Mouse (Mus musculus) adrenal gland, adult 8-10 months (tissue): ENCODE data around the gene Afap1l2. TPM values are rescaled to one million over a fixed set of nuclear protein-coding genes. Genes with fewer than 3 reads are reported as not detected.

Experiments
- DNase-seq: peaks from one replicate; pipeline ENCODE4 v3.0.0; 2022
- total RNA-seq, 4 experiments: library from RNA; stranded (reverse); gene quantifications; 2 replicates each; pipeline ENCODE4 v1.2.4; 2022

Afap1l2 gene
- total RNA-seq, 4 experiments from 2014 or later, result 26.7 to 42.5 (median 32.2) TPM

GRCm38 (mm10) chr19:56975502-56975901, 32.5 kb downstream of the Afap1l2 start:
- DNase-seq, result no peak

GRCm38 (mm10) chr19:56974159-56974558, 33.9 kb downstream of the Afap1l2 start:
- peak; percentile 59 for DNase-seq

- no peak for DNase-seq
Observed at GRCm38 (mm10) chr19:56972768-56973167, 35.3 kb downstream of the Afap1l2 start.

GRCm38 (mm10) chr19:56971347-56971746, 36.7 kb downstream of the Afap1l2 start:
- no peak for DNase-seq

GRCm38 (mm10) chr19:56963876-56964275, 44.2 kb downstream of the Afap1l2 start:
- no peak for DNase-seq

GRCm38 (mm10) chr19:56959601-56960000, 48.4 kb downstream of the Afap1l2 start:
- no peak for DNase-seq

- DNase-seq, result no peak
Observed at GRCm38 (mm10) chr19:56959057-56959456, 49.0 kb downstream of the Afap1l2 start.

- no peak for DNase-seq
Observed at GRCm38 (mm10) chr19:56958582-56959021, 49.4 kb downstream of the Afap1l2 start.

- DNase-seq, result no peak
Observed at GRCm38 (mm10) chr19:56958011-56958410, 50.0 kb downstream of the Afap1l2 start.

- DNase-seq, result no peak
Observed at GRCm38 (mm10) chr19:56955568-56956513, 52.2 kb downstream of the Afap1l2 start.

- no peak for DNase-seq
Observed at GRCm38 (mm10) chr19:56954857-56955256, 53.2 kb downstream of the Afap1l2 start.

- DNase-seq, result no peak
Observed at GRCm38 (mm10) chr19:56953856-56954255, 54.2 kb downstream of the Afap1l2 start.

- DNase-seq, result no peak
Observed at GRCm38 (mm10) chr19:56950818-56951217, 57.2 kb downstream of the Afap1l2 start.

- DNase-seq, result no peak
Observed at GRCm38 (mm10) chr19:56949868-56950267, 58.2 kb downstream of the Afap1l2 start.

GRCm38 (mm10) chr19:56947971-56948610, 59.9 kb downstream of the Afap1l2 start:
- DNase-seq, result no peak

- no peak for DNase-seq
Observed at GRCm38 (mm10) chr19:56946727-56947126, 61.3 kb downstream of the Afap1l2 start.

- DNase-seq, result no peak
Observed at GRCm38 (mm10) chr19:56946277-56946676, 61.8 kb downstream of the Afap1l2 start.

GRCm38 (mm10) chr19:56945621-56946020, 62.4 kb downstream of the Afap1l2 start:
- DNase-seq, result no peak

GRCm38 (mm10) chr19:56944826-56945225, 63.2 kb downstream of the Afap1l2 start:
- DNase-seq, result no peak

GRCm38 (mm10) chr19:56944211-56944610, 63.8 kb downstream of the Afap1l2 start:
- no peak for DNase-seq

- DNase-seq, result no peak
Observed at GRCm38 (mm10) chr19:56942216-56942615, 65.8 kb downstream of the Afap1l2 start.

GRCm38 (mm10) chr19:56940507-56940906, 67.5 kb downstream of the Afap1l2 start:
- DNase-seq, result no peak

GRCm38 (mm10) chr19:56939826-56940225, 68.2 kb downstream of the Afap1l2 start:
- DNase-seq, result peak; percentile 47

GRCm38 (mm10) chr19:56937911-56938310, 70.1 kb downstream of the Afap1l2 start:
- no peak for DNase-seq
